Mouse (Mus musculus): Measurements from ENCODE around the gene Eri3.

Gene Eri3

DNA sequence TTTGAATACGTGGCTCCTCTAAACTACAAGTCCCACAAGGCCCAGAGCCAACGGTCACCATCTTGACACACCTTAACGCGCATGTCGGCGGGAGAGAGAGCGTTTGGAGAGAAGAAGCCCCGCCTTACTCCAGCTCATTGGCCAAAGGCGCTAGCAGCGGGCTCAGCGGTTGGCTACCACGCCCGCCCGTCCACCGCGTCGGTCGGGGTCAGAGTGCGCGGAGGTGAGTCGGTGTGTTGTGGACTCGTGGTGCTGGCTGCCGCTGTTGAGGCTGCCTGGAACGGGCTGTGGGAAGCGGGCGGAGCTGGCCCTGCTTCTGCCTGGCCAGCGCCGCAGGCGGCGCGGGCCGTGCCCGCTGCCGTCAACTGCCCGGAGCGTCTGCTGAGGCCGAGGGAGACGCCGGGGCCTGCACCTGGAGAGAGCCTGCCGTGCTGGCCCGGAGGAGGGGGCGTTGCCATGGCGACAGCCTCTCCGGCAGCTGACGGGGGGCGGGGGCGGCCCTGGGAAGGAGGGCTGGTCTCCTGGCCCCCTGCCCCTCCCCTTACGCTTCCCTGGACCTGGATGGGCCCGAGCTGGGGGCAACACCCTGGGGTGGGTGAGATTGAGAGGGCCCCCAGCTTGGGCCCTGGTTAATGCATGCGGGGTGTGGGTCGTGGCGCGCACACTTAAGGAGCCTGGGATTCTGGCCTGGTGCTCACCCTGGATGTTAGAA lies at the start of gene Eri3:
Gene Eri3, plus strand, starts transcription at position 226 of the 712 bp plus-strand sequence.
- DNase-seq (ENCODE audit: low spot score in 2 of 2), result peak; percentile 92 to 98

DNA sequence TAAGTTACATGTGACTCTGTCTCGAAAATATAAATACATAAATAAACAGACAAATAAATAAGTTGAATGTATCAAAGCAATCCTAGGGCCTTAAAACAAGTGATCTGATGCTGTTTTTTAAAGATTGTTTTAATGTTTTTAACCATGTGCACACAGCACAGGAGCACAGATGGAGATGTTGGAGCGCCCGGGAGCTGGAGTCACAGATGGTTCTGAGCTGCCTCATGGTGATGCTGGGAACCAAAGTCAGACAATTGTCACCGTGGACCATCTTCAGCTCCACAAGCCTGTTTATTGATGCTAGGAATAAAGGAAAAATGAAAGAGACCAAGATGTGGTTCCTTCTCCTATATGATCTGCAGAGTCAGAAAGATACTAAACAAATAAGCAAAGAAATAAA lies 31.9 kb upstream of the Eri3 start:
- no peak for DNase-seq (ENCODE audit: low spot score in 2 of 2)

DNA sequence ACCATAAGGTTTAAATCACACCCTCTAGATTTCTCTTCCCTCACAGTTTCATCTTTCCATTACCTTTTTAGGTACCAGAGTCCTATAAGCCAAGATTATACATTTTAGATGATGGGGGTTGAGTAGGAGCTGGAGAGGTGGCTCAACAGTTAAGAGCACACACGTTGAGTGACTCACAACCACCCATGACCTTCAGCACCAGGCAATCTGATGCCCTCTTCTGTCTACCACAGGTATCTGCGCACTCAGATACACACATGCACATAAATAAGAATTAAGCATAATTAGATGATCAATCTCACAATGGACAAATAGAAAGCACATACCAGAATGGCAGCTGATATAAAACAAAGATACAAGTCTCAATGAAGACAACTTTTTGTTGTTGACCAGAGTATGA lies 28.8 kb upstream of the Eri3 start:
- DNase-seq (ENCODE audit: low spot score in 2 of 2), result no peak

DNA sequence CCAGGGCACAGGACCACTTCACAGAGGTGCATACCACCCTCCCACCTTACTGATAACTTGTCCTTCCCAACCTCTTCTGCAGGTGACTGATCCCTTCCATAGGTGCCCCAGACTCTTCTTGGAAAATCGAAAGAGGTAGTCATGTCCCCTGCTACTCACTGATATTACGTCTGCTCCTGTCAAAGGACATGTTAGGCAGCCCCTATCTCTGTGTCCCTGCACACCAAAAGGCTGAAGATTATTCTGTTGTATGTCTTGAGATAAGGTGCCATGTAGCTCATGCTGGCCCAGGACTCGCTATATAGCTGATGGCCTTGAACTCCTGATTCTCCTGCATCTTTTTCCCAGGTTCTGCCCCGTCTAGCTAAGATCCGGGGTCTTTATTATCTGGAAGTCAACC lies 24.2 kb upstream of the Eri3 start:
- no peak for DNase-seq (ENCODE audit: low spot score in 2 of 2)

DNA sequence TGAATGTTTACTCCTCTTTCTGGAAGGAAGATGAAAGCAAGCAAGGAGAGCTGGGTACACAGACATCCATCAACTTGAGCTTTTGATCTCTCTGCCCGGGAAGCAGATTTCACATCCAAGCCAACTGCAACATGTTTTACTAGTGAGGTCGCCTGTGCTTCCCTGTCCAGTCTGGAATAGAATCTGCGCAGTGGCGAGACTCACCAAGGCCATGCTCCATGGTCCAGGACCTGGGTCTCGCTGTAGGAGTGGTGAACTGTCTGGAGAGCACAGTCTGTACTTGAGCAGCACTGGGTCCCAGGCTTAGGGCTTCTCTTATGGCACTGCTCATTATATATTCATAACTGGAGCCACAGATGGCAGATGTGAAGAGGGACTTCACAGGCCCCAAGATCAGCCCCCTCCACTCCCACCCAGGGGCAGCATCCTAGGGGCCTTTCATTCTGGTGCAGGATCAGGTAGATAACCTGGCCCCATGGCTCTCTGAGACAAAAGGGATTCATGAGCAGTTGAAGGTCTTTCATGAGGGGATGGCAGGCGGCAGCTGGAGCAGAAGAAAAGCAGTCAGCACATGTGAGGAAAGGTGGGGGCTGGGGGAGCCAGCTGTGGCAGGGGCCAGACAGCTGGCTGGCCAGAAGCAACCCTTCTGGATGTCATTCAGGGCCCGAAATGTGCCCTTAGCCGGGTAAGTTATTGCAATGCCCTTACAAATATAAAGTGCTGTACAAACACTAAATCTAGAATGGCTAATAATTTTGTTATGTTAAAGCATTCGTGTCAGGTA lies 22.9 kb upstream of the Eri3 start:
- DNase-seq (ENCODE audit: low spot score in 2 of 2), result no peak

DNA sequence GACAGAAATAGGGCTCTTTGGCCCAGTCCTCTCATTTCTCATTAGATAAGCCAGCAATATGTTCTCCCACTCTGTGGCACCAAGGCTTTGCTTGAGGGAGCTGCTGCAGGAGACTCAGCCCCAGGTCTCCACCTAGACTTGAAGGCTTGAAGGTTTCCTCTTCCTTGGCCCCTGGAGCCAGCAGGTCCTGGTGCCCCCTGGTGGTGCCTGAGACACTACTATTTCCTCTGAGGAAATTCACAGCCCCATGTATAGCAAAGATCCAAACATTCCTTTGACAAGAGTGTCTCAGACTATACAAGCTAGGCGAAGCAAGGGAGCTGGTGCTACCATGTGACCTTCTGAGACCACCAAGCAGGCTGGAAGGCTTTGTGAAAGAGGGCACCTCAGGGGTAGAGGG lies 22.2 kb upstream of the Eri3 start:
- peak in 1 of 2 experiments; percentile 30 for DNase-seq (ENCODE audit: low spot score in 2 of 2)

DNA sequence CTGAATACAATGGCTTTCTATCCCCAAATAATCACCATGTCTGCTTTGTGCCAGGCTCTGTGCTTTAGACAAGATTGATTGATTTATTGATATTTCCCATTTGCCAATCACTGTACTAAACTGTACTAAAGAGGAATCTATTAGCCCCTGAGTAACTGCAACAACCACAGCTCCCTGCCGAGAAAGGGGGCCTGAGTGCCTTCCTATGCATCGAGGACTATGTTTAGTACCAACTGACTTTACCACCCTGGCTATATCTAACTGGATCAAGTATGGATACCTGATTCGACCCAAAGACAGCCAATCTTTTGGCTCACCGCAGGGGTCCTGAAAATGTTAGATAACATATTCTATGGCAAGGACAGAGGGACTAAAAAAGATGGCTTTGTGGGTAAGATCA lies 20.3 kb upstream of the Eri3 start:
- DNase-seq (ENCODE audit: low spot score in 2 of 2), result no peak

DNA sequence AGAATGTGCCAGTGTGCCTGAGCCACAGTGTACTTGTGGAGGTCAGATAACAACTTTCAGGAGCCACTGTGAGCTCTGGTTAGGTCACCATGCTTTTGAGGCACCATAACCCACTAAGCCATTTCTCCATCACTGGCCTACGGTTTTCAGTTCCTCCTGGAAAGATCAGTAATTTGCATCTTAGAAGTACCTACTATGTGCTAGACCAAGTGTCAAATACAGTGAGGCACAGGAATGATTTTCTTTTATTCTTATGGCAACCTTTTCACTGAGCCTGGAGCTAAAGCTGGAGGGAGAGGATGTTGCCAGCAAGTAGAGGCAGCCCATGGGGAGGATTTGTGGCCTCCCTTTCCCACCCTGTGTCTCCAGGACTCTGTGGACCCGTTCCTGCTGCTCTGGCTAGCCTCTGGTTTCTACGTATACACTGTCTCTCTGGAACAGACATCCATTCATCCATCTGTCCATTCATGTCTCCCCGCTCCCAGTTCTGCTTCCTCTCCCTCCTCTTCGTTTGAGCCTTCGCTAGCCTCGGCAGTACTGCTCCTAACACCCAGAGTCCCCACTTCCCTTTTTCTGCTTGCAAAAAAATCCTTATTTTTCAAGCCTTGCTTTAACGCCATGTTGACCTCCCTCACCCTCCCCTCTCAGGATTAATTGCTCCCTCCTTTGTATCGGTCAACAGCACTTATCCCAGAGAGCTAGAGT lies 14.5 kb upstream of the Eri3 start:
- DNase-seq (ENCODE audit: low spot score in 2 of 2), result no peak

DNA sequence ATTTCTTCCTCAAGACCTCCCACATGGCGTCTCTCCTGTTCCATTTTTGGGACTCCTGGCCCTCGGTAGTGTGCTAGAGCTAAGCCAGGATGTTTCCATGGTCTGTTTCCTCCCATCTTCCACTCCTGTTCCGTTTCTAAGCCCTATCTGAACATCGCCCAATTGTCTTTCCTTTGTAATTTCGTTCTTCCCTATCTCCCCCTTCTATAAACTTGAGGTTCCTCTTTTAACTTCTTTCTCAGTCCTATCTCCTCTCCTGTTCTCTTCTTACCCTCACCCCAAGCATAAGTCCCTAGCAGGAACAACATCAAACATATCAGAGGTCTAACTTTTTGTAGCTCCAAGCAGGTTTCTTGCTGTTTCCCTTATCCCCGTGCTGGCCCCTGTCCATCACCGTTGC lies 13.2 kb upstream of the Eri3 start:
- DNase-seq (ENCODE audit: low spot score in 2 of 2), result no peak

DNA sequence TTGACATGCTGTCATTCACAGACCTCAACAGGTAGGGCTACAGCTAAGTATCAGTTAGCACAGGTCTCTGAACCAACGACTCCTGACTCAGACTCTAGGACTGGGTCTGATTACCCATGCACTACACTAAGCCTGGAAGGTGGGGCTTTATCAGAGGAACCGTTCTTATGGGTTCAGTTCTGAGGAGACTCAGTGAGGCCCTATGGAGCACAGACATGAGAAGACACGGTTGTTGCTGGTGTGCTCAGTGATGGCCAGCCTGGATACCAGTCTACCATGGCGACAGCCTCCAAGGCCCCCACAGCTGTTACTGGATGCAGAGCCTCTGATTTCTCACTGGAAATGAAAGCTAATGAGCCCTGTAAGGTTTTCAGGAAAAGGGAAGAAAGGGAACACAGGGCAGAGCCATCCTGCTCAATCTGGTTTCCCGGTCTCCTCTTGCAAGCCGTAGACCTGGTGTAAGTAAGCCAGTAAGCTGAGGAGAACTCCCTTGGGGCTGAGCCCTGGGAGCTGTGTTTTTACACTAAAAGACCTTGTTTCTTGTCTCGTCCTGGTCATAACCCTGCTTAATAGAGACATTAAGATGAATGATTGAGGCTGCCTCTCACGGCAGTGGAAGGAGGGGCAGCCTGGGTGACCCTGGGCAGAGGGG lies 10.7 kb upstream of the Eri3 start:
- DNase-seq (ENCODE audit: low spot score in 2 of 2), result no peak

DNA sequence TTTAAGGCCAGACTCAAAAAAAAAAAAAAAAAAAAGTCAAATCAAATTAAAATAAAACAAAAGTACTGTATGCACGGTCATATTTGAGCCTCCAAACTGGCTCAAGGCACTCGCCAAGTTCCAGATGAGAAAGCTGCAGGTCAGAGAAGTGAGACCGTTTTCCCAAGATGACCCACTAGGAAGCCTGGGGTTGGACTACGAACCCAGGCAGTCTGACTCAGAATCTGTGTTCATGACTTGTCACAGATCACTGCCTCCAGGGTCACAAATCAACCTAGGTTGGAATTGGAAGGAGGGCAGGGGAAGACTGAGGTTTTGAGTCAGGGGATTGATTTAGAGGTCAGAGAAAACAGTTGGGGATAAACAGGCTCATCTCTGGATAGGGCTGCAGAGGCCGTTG lies 9.6 kb upstream of the Eri3 start:
- no peak for DNase-seq (ENCODE audit: low spot score in 2 of 2)

DNA sequence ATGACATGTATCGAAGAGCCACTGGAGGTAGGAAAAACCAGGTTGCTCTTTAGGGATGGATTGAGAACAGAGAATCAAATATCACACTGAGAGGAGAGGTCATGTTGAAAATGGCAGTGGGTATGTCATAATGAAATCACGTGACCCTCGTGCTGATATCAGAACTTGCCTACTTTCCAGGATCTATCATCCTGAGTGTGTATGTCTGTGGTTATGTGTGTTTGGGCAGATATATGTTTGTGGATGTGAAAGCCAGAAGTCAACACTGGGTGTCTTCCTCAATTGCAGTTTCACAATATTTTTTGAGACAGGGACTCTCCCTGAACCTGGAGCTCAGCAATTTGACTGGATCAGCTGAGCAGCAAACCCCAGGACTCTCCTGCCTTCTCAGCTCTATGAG lies 4.7 kb upstream of the Eri3 start:
- DNase-seq (ENCODE audit: low spot score in 2 of 2), result no peak

DNA sequence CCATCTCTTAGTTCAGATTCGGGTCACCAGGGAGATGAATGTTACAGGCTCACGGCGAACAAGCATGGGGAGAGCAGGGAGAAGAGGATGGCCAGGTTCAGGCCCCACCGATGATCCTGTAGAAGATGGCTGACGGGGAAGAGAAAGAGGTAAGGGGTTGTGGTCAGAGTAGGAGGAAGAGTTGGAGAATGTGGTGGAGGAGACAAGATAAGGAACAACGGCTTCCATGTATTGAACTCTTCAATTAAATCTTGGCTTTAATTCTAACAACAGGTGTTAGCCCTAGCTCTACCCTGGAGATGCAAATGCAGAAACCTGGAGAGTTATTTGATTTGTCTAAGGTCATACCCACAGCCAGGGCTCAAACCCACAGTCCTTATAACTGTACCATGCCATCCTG lies 3.5 kb upstream of the Eri3 start:
- no peak for DNase-seq (ENCODE audit: low spot score in 2 of 2)

DNA sequence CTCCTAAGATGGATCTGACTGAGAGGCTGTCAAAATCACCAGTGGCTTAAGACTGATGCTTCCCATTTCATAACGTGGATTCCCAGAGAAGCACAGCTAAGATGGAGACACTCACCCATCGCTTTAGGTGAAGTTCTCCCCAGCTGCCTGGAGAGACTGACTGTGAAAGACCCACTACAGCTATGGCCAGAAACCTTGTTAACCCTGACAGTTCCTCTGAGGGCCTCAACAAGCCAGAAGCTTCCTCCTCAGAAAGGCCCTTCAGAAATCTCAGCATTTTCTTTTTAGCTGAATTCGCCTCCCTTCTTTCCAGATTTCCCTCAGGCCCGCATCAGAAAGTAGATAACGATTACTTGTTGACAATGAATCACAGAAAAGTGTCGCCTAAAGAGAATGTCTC lies 589 bp upstream of the Eri3 start:
- DNase-seq (ENCODE audit: low spot score in 2 of 2), result no peak

DNA sequence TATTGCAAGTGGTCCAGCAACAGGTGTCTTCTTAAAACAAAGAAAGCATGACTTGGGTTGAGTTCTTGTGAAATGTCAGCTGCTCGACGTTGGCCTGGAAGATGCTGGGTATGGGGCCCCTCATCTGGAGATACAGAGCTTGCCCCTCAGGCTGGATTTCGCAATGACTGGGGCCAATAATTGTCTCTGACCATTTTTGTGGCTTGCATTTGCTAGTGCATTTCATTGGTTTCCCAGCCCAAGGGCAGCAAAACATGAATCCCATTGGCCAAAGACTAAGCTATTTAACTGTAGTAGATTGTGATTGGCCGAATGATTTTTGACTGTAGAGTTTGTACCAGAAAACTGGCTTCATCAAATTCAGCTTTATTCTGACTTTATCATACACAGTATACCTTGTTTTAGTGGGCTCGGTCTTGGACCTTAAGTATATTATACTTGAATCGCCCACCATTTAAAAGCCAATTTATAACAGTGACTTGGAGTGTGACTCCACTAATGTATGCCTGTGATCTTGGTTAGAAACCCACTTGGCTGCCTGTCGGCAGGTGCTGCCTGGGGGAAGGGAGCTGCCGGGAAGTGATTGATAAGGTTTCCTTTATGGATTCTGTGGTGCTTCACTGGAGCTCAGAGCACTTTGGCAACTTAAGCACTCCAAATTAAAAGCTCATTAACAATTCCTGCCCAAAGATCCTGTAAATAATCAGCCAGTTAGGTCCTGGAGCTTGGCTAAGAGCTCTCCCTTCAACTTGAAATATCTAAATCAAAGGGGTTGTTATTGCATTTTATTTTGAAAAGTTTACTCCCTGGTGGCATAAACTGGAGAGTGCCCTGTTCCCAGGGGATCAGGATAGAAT lies 1.2 kb downstream of the Eri3 start:
- DNase-seq (ENCODE audit: low spot score in 2 of 2), result no peak

DNA sequence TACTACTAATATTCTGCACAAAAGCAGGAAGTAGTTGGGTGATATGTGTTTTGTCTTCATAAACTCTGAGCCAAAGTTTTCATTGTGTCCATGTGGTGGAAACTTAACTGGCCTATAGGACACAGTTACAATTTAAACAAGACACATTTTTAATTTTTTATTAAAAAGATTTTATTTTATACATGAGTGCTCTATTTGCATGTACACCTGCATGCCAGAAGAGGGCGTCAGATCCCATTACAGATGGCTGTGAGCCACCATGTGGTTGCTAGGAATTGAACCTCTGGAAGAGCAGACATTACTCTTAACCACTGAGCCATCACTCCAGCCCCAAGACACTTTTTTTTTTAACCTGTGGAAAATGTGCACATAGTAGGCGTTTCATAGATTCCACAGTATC lies 5.3 kb downstream of the Eri3 start:
- no peak for DNase-seq (ENCODE audit: low spot score in 2 of 2)

DNA sequence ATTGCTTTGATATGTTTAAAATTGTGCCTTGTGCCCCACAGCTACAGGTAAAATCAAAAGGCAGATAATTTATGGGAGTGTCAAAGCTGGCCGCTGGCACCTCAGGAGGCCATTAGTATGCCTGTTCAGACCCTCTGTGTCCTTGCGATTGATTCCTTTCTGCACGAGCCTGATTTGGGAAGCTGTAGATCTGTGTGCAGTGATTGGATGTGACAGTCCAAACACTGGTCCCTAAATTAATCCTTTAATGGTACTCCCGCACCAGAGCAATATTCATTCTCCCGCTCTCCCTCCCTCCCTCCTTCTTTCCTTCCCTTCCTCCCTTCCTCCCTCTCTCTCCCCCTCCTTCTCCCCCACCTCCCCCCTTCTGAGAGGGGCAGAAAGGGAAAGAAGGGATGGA lies 6.2 kb downstream of the Eri3 start:
- no peak for DNase-seq (ENCODE audit: low spot score in 2 of 2)

DNA sequence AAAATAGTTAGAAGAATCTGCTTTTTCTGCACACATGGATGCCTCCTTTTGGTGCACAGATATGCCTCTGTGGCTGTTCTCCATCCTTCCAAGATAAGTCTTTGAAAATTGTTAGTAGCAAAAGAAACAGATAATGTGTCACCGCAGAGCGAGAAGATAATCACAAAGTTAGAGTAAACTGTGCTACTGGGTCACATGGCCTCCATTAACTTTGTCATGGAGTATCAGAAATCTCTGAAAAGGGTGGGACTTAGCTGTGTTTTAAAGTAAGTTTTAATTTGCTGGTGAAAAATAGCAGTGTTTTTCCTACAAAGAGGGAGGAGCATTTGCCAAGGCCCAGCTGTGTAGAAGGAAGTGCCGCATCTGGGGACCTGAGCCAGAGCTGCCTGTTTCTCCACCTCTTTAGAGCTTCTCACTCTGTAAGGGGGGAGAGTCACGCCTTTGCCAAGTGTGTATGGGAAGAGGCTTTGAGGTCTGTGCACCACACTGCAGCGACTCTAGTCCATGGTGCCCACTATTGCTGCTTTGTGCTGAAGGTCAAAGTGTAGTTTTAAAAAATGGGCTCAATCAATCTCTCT lies 7.0 kb downstream of the Eri3 start:
- DNase-seq (ENCODE audit: low spot score in 2 of 2), result no peak

DNA sequence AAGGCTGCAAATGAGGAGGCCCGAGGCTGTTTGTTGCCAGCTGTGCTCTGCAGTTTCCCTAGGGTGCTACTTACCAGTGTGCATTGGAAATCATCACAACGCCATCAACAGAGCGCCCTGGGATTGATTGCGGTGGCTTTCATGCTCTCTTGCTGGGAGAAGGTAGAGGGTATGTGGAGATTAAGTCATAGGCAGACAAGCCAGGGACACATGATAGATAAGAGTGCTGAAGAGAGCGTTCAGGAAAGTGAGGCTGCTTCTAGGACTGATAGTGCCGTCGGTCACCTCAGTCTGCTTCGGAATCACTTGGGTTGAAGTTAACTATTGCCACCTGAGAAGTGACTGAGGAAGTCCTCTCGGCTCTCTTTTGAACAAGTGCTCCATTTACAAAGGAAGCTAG lies 13.8 kb downstream of the Eri3 start:
- no peak for DNase-seq (ENCODE audit: low spot score in 2 of 2)

DNA sequence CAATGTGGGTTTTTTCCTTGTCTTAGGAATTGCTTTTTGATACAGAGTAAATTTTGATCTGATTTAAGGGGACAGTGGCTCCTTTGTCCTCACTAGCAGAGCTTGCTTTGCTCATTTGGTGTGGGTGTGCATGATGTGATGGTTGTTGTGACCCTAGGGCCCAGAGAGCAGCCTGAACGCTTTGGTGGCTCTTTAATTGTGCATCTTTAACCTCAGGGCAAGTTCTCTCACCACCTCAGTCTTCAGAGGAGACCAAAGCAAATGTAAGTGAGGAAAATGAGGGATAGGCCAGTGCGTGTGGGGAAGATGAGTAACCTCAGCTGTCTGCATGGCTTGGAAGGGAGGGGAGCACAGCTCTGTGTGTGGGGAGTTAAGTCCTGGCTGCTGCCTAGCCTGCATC lies 18.7 kb downstream of the Eri3 start:
- DNase-seq (ENCODE audit: low spot score in 2 of 2), result no peak

DNA sequence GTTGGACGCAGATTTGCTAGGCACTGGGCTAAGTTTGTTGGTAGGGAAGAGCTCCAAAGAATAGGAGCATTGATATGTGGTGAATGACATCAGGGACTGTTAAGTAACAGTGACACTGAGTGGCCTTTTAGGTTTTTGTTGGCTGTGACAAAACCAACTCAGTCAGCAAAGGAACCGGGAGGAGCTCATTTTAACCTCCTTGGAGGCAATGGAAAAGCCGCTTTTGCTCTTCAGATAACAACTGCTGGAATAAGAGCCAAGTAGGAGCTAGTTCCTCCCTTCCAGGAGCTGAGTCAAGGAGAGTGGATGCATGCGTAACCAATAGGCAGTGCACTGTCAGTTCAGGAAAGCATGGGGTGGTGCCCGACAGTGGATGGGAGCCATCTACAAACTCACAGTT lies 20.8 kb downstream of the Eri3 start:
- no peak for DNase-seq (ENCODE audit: low spot score in 2 of 2)
